Mouse (Mus musculus) central nervous system, embryonic 11.5 days (tissue): ENCODE data around the gene Nhlrc2. TPM values are rescaled to one million over a fixed set of nuclear protein-coding genes. Genes with fewer than 3 reads are reported as not detected.

Experiments
- polyA plus RNA-seq: library from polyadenylated mRNA; depleted of rRNA; stranded (reverse); fragments of >200 nt; gene quantifications from 2 replicates; pipeline ENCODE4 v1.2.3, GENCODE M21; 2012; rRNA removed

Nhlrc2 gene
- 11.4 and 16.7 TPM in 2 replicates for polyA plus RNA-seq

GRCm38 (mm10) chr19:56548230-56549032, at the start of gene Nhlrc2:
Nhlrc2 (plus strand) TSS chr19:56548261.

GRCm38 (mm10) chr19:56547456-56548229, 418 bp upstream of the Nhlrc2 start, which contains the start of gene Dclre1a:
Dclre1a (minus strand) TSS chr19:56548222.

Other genes starting within 250 kb of the Nhlrc2 start
- gene Nrap, start 158.2 kb upstream of the Nhlrc2 start, polyA plus RNA-seq: 0.47 and 0.55 TPM in 2 replicates
- gene Casp7, start 151.1 kb upstream of the Nhlrc2 start, polyA plus RNA-seq: 10.9 and 15.7 TPM in 2 replicates
- 0.19 and 0.24 TPM in 2 replicates for gene Plekhs1, start 86.6 kb upstream of the Nhlrc2 start, polyA plus RNA-seq
- 7.7 and 14.7 TPM in 2 replicates for gene Dclre1a, start within 50 bp of the Nhlrc2 start, polyA plus RNA-seq
- gene Adrb1, start 173.9 kb downstream of the Nhlrc2 start, polyA plus RNA-seq: 0.47 and 0.48 TPM in 2 replicates